Mouse (Mus musculus): ENCODE results near the gene Tpbg. TPM values are rescaled to one million over a fixed set of nuclear protein-coding genes. Genes with fewer than 3 reads are reported as not detected.

Gene Tpbg
- total RNA-seq, 4 experiments from 2014 or later = 0.47 to 0.68 (median 0.63) TPM

Other genes with a start within 250 kb of the Tpbg start
- 10 to 100 TPM; 46.5 to 57.7 (median 51.3) TPM for gene Ibtk, start 93.0 kb upstream of the Tpbg start, total RNA-seq (2022)